Mouse (Mus musculus) midbrain, embryonic 11.5 days (tissue): Measurements from ENCODE around the gene Fbxw10. TPM values are rescaled to one million over a fixed set of nuclear protein-coding genes. Genes with fewer than 3 reads are reported as not detected.

Source experiments
- ATAC-seq: fragments of 200-750 bp; cut with Nextera tagmentation; 2 replicates; pipeline ENCODE4 v1.8.0; 2017; ENCODE audit warnings: moderate TSS enrichment, moderate library complexity; ENCODE audit not compliant: low FRiP score
- DNase-seq: peaks from one replicate; pipeline ENCODE4 v3.0.0; 2015; ENCODE audit warnings: low spot score; ENCODE audit errors: missing footprints
- H3K27ac ChIP-seq: fragments of 300-500 bp; sonication (generic); 2 replicates; pipeline ENCODE4 v1.5.1; 2014; ENCODE audit warnings: low read depth, low read length
- H3K27me3 ChIP-seq: fragments of 300-500 bp; sonication (generic); 2 replicates; pipeline ENCODE4 v1.6.1; 2014; ENCODE audit warnings: mild to moderate bottlenecking, low read length, moderate library complexity, mixed read lengths; ENCODE audit not compliant: control insufficient read depth, insufficient read depth
- H3K36me3 ChIP-seq: fragments of 300-500 bp; sonication (generic); 2 replicates; pipeline ENCODE4 v1.6.1; 2014; ENCODE audit warnings: mild to moderate bottlenecking, low read length, moderate library complexity, mixed read lengths; ENCODE audit not compliant: control insufficient read depth, insufficient read depth
- H3K4me1 ChIP-seq: fragments of 300-500 bp; sonication (generic); 2 replicates; pipeline ENCODE4 v1.6.1; 2014; ENCODE audit warnings: low read length; ENCODE audit not compliant: control insufficient read depth, insufficient read depth
- H3K4me2 ChIP-seq: fragments of 300-500 bp; sonication (generic); 2 replicates; pipeline ENCODE4 v1.6.1; 2014; ENCODE audit warnings: mild to moderate bottlenecking, moderate library complexity
- H3K4me3 ChIP-seq: fragments of 300-500 bp; sonication (generic); 2 replicates; pipeline ENCODE4 v1.5.1; 2014; ENCODE audit warnings: low read depth, low read length
- H3K9ac ChIP-seq: fragments of 300-500 bp; sonication (generic); 2 replicates; pipeline ENCODE4 v1.6.1; 2014; ENCODE audit warnings: low read length
- H3K9me3 ChIP-seq: fragments of 300-500 bp; sonication (generic); 2 replicates; pipeline ENCODE4 v1.6.1; 2016; ENCODE audit warnings: low read length; ENCODE audit not compliant: control insufficient read depth
- WGBS: fragments of 180-500 bp; shearing (Covaris S2); extraction: QIAGEN DNeasy Blood & Tissue Kit; methylation state at CpG from one replicate; pipeline ENCODE4 v1.1.7; 2014; 5-methylcytosine and 5-hydroxymethylcytosine counted together
- polyA plus RNA-seq: library from polyadenylated mRNA; unstranded; fragments of >200 nt; fragmentation: Nextera tagmentation; extraction: Ambion mirVana; gene quantifications from 2 replicates; pipeline ENCODE4 v1.2.1, GENCODE M21; 2014

Fbxw10 gene
- polyA plus RNA-seq, 1 experiment from 2014 or later, result 0.45 TPM

GRCm38 (mm10) chr11:62853334-62853733 is 6.5 kb downstream of the Fbxw10 start:
- no peak overlapping the region for H3K27ac ChIP-seq
- H3K9me3 ChIP-seq, result no peaks in the 10 kb centered on the region
- no peaks in the 10 kb centered on the region for H3K36me3 ChIP-seq
- no peak overlapping the region for H3K9ac ChIP-seq
- no peaks in the 10 kb centered on the region for H3K27me3 ChIP-seq
- no peak overlapping the region for H3K4me3 ChIP-seq
- WGBS, result 94% methylated on average over 6 of the region's 6 CpGs
- no peak overlapping the region for H3K4me2 ChIP-seq
- DNase-seq (no peak), ATAC-seq (no peak)
- H3K4me1 ChIP-seq, result no peaks in the 10 kb centered on the region

GRCm38 (mm10) chr11:62865562-62865961 is 18.7 kb downstream of the Fbxw10 start:
- Histone ChIP-seq H3K4me3 (no peak overlapping the region), H3K36me3 (no peaks in the 10 kb centered on the region), H3K9ac (no peak overlapping the region), H3K27ac (no peak overlapping the region), H3K27me3 (no peaks in the 10 kb centered on the region), H3K4me2 (no peak overlapping the region), H3K4me1 (no peaks in the 10 kb centered on the region), H3K9me3 (no peaks in the 10 kb centered on the region)
- DNase-seq, result no peak
- 84% methylated on average over 4 of the region's 4 CpGs for WGBS
- no peak for ATAC-seq

- DNase-seq (no peak), ATAC-seq (no peak)
- H3K4me3 ChIP-seq, result no peak overlapping the region
- WGBS, result 87% methylated on average over 7 of the region's 7 CpGs
- no peaks in the 10 kb centered on the region for H3K36me3 ChIP-seq
- no peaks in the 10 kb centered on the region for H3K27me3 ChIP-seq
- H3K27ac ChIP-seq, result no peak overlapping the region
- no peaks in the 10 kb centered on the region for H3K4me1 ChIP-seq
- no peaks in the 10 kb centered on the region for H3K9me3 ChIP-seq
- no peak overlapping the region for H3K9ac ChIP-seq
- H3K4me2 ChIP-seq, result no peak overlapping the region
Observed at GRCm38 (mm10) chr11:62866685-62867084, 19.8 kb downstream of the Fbxw10 start.

- Histone ChIP-seq H3K9ac (no peak overlapping the region), H3K27ac (no peak overlapping the region), H3K4me2 (no peak overlapping the region), H3K4me1 (no peaks in the 10 kb centered on the region), H3K4me3 (no peak overlapping the region), H3K36me3 (no peaks in the 10 kb centered on the region), H3K9me3 (no peaks in the 10 kb centered on the region), H3K27me3 (no peaks in the 10 kb centered on the region)
- WGBS, result 82% methylated on average over 5 of the region's 5 CpGs
- DNase-seq, result no peak
- ATAC-seq, result no peak
Observed at GRCm38 (mm10) chr11:62869201-62869600, 22.3 kb downstream of the Fbxw10 start.

- ATAC-seq (no peak), DNase-seq (no peak)
- Histone ChIP-seq H3K27ac (no peak overlapping the region), H3K9ac (no peak overlapping the region), H3K4me3 (no peak overlapping the region), H3K9me3 (no peaks in the 10 kb centered on the region), H3K4me2 (no peak overlapping the region), H3K27me3 (no peaks in the 10 kb centered on the region), H3K4me1 (no peaks in the 10 kb centered on the region), H3K36me3 (no peaks in the 10 kb centered on the region)
- 81% methylated on average over 8 of the region's 8 CpGs for WGBS
Observed at GRCm38 (mm10) chr11:62869715-62870371, 23.0 kb downstream of the Fbxw10 start.

GRCm38 (mm10) chr11:62873479-62873878 is 26.6 kb downstream of the Fbxw10 start:
- H3K27ac ChIP-seq, result no peak overlapping the region
- no peak for ATAC-seq
- DNase-seq, result no peak
- no peaks in the 10 kb centered on the region for H3K9me3 ChIP-seq
- H3K9ac ChIP-seq, result no peak overlapping the region
- no peaks in the 10 kb centered on the region for H3K4me1 ChIP-seq
- H3K4me3 ChIP-seq, result no peak overlapping the region
- WGBS, result 77% methylated on average over 9 of the region's 9 CpGs
- no peaks in the 10 kb centered on the region for H3K36me3 ChIP-seq
- no peak overlapping the region for H3K4me2 ChIP-seq
- no peaks in the 10 kb centered on the region for H3K27me3 ChIP-seq

GRCm38 (mm10) chr11:62875696-62876095 is 28.8 kb downstream of the Fbxw10 start:
- WGBS, result 79% methylated on average over 1 of the region's 1 CpGs

GRCm38 (mm10) chr11:62876445-62876844 is 29.6 kb downstream of the Fbxw10 start:
- H3K27me3 ChIP-seq, result no peaks in the 10 kb centered on the region
- H3K9ac ChIP-seq, result no peak overlapping the region
- no peaks in the 10 kb centered on the region for H3K4me1 ChIP-seq
- H3K36me3 ChIP-seq, result no peaks in the 10 kb centered on the region
- no peaks in the 10 kb centered on the region for H3K9me3 ChIP-seq
- ATAC-seq (no peak), DNase-seq (no peak)
- no peak overlapping the region for H3K4me2 ChIP-seq
- no peak overlapping the region for H3K27ac ChIP-seq
- WGBS, result 90% methylated on average over 4 of the region's 4 CpGs
- H3K4me3 ChIP-seq, result no peak overlapping the region

More at GRCm38 (mm10) chr11:62875696-62876095, 28.8 kb downstream of the Fbxw10 start:
- Histone ChIP-seq H3K27me3 (no peaks in the 10 kb centered on the region), H3K4me2 (no peak overlapping the region), H3K9ac (no peak overlapping the region), H3K27ac (no peak overlapping the region), H3K9me3 (no peaks in the 10 kb centered on the region), H3K4me3 (no peak overlapping the region), H3K36me3 (no peaks in the 10 kb centered on the region), H3K4me1 (no peaks in the 10 kb centered on the region)
- ATAC-seq (no peak), DNase-seq (no peak)

GRCm38 (mm10) chr11:62877391-62877790 is 30.5 kb downstream of the Fbxw10 start:
- Histone ChIP-seq H3K4me2 (no peak overlapping the region), H3K4me3 (no peak overlapping the region), H3K36me3 (no peaks in the 10 kb centered on the region), H3K9me3 (no peaks in the 10 kb centered on the region), H3K27ac (no peak overlapping the region), H3K9ac (no peak overlapping the region), H3K27me3 (no peaks in the 10 kb centered on the region), H3K4me1 (no peaks in the 10 kb centered on the region)
- no peak for DNase-seq
- 97% methylated on average over 1 of the region's 1 CpGs for WGBS
- no peak for ATAC-seq
